Mouse (Mus musculus) intestine, postnatal 0 days (tissue): ENCODE measurements at regions not wholly inside any gene's neighbourhood (a gene's known extent, or its start where the extent isn't known, plus 50 kb on each side); places are given as distances from the start of the nearest gene placed in this dataset.

Source experiments
- ATAC-seq: fragments of 200-750 bp; cut with Nextera tagmentation; 2 replicates; pipeline ENCODE4 v1.8.0; 2017; ENCODE audit warnings: mild to moderate bottlenecking, moderate TSS enrichment, moderate library complexity
- H3K27ac ChIP-seq: fragments of 300-500 bp; sonication (generic); 2 replicates; pipeline ENCODE4 v1.5.1; 2014; ENCODE audit warnings: mild to moderate bottlenecking, low read depth, low read length, moderate library complexity
- H3K27me3 ChIP-seq: fragments of 300-500 bp; sonication (generic); replicated peaks from 2 replicates; pipeline ENCODE4 v1.6.1; 2014; ENCODE audit warnings: low read length, mixed read lengths; ENCODE audit not compliant: control insufficient read depth, insufficient read depth
- H3K36me3 ChIP-seq: fragments of 300-500 bp; sonication (generic); 2 replicates; pipeline ENCODE4 v1.6.1; 2014; ENCODE audit warnings: mild to moderate bottlenecking, moderate library complexity; ENCODE audit not compliant: control insufficient read depth, insufficient read depth
- H3K4me1 ChIP-seq: fragments of 300-500 bp; sonication (generic); replicated peaks from 2 replicates; pipeline ENCODE4 v1.6.1; 2014; ENCODE audit warnings: antibody characterized with exemption, low read length, mixed read lengths; ENCODE audit not compliant: control insufficient read depth, insufficient read depth
- H3K4me2 ChIP-seq: fragments of 300-500 bp; sonication (generic); replicated peaks from 2 replicates; pipeline ENCODE4 v1.6.1; 2014; ENCODE audit warnings: low read depth, mild to moderate bottlenecking, moderate library complexity
- H3K4me3 ChIP-seq: fragments of 300-500 bp; sonication (generic); 2 replicates; pipeline ENCODE4 v1.5.1; 2014; ENCODE audit warnings: low read depth, low read length
- H3K9ac ChIP-seq: fragments of 300-500 bp; sonication (generic); 2 replicates; pipeline ENCODE4 v1.6.1; 2014; ENCODE audit warnings: mild to moderate bottlenecking, low read depth, low read length
- H3K9me3 ChIP-seq: fragments of 300-500 bp; sonication (generic); 2 replicates; pipeline ENCODE4 v1.6.1; 2016; ENCODE audit warnings: mixed run types; ENCODE audit not compliant: control insufficient read depth
- CTCF ChIP-seq: sonication (generic); IDR thresholded peaks from 2 replicates; pipeline ENCODE4 v1.5.1; 2016; ENCODE audit warnings: low read depth, mild to moderate bottlenecking, control low read depth, antibody characterized with exemption, moderate library complexity
- WGBS: fragments of 180-500 bp; shearing (Covaris S2); extraction: QIAGEN DNeasy Blood & Tissue Kit; methylation state at CpG from one replicate; pipeline ENCODE4 v1.1.7; 2014; 5-methylcytosine and 5-hydroxymethylcytosine counted together

DNA sequence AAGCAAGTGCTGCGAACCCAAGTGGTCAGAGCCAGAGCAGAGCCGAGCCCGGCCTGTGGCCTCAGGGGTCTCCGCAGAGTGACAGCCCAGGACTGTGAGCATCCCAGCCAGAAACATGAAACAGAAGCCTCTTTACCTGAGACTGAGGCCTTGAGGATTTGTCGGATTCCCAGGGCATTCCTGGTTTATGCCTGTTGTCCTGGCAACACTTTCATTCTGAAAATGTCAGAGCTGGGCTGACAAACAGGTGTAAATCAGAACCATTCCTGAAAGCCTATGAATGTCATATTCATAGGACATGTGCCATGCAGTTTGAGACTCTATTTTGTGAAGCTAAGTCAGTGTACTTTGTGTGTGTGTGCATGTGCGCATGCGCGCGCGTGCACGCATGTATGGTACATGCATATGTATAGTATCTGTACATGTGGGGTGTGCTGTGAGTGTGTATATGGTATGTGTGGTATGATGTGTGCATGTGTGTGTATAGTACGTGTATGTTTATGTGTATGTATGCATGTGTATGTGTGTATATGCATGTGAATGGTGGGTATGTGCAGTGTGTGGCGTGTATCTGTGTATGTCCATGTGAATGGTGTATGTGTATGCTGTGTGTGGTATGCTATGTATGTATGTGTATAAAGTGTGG is 152.9 kb downstream of the Trim29 start:
- 90% methylated on average over 13 of the region's 13 CpGs for WGBS

DNA sequence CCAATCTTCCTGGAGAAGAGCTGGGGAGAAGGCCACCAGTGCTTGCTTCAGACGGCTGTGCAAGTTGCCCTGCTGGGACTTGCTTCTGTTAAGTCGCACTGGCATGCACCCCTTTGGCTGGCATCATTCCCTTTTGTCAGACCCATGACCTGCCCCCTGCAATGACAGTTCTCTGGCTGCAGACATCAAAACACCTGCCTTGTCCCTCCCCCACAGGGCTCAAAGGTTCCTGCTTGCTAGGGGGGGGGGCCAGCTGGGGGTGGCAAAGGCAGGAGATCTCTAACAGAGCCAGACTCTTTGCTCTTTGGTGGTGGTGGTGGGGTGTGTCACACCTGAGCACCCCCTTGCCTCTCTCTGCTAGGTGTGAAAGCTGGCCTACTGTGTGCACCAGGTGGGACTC is 154.5 kb downstream of the Trim29 start:
- no peaks in the 10 kb centered on the region for H3K9me3 ChIP-seq
- H3K36me3 ChIP-seq: no peaks in the 10 kb centered on the region
- no peak overlapping the region for H3K9ac ChIP-seq
- no peak overlapping the region for H3K4me2 ChIP-seq
- H3K27me3 ChIP-seq: no peaks in the 10 kb centered on the region
- H3K4me1 ChIP-seq: no peaks in the 10 kb centered on the region
- no peak for ATAC-seq
- no peak overlapping the region for H3K27ac ChIP-seq
- no peak for TF ChIP-seq CTCF
- WGBS: 48% methylated on average over 2 of the region's 2 CpGs
- H3K4me3 ChIP-seq: no peak overlapping the region

More for the DNA sequence above, 152.9 kb downstream of the Trim29 start:
- Histone ChIP-seq H3K4me2 (no peak overlapping the region), H3K9me3 (no peaks in the 10 kb centered on the region), H3K4me3 (no peak overlapping the region), H3K4me1 (no peaks in the 10 kb centered on the region), H3K9ac (no peak overlapping the region), H3K27me3 (no peaks in the 10 kb centered on the region), H3K36me3 (no peaks in the 10 kb centered on the region), H3K27ac (no peak overlapping the region)
- no peak for TF ChIP-seq CTCF
- no peak for ATAC-seq

DNA sequence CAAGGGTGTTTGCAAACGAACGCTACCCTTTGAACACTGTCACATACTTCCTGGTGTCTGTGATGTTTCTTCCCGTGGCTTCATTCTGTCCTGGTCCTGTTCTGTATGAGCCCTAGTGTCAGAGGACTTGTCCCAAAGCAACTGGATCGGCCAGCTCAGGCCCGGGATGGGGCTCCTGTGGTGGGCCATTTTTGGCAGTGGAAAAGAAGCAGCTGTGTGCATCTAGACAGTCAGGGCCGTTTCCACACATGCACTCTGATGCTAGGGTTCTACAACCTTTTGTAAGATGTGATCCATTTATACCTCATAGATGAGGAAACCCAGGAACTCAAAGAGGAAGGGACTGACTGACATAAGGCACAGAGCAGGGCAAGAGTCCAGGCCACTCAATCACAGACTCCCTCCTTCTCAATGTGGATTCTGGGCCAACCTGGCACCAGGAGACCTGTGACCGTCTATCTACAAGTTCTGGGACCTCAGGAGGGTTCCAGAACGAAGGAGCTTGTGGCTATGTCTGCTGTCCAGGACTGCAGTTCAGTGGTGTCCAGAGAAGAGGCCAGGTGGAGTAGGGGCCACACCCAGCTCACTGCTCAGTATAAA is 155.2 kb downstream of the Trim29 start:
- H3K4me3 ChIP-seq: no peak overlapping the region
- 57% methylated on average over 8 of the region's 8 CpGs for WGBS
- no peaks in the 10 kb centered on the region for H3K9me3 ChIP-seq
- H3K9ac ChIP-seq: no peak overlapping the region
- H3K27ac ChIP-seq: no peak overlapping the region
- no peak for ATAC-seq
- H3K27me3 ChIP-seq: no peaks in the 10 kb centered on the region
- no peak for TF ChIP-seq CTCF
- no peaks in the 10 kb centered on the region for H3K4me1 ChIP-seq
- no peak overlapping the region for H3K4me2 ChIP-seq
- H3K36me3 ChIP-seq: no peaks in the 10 kb centered on the region

DNA sequence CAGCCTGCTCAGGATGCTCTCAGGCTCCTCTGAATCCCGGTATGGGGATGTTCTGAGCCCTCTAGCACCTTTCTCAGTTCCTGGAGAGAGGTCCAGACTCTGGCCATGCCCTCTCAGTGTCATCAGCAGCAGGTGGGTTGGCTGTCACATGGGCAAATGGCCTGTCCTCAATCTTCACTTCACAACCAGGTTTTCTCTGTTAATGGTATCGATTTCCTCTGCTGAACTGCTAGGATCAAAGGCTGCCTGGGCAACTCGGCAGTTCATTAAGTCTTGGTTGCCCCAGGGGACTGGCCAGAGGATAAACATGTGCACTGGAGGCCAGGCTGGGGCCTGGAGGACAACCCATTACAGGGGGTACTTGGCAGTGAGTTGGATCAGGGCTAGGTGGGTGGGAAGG is 156.2 kb downstream of the Trim29 start:
- H3K4me1 ChIP-seq: no peaks in the 10 kb centered on the region
- no peak for ATAC-seq
- H3K4me2 ChIP-seq: no peak overlapping the region
- H3K36me3 ChIP-seq: no peaks in the 10 kb centered on the region
- no peak overlapping the region for H3K4me3 ChIP-seq
- H3K9ac ChIP-seq: no peak overlapping the region
- WGBS: 36% methylated on average over 3 of the region's 3 CpGs
- no peak overlapping the region for H3K27ac ChIP-seq
- TF ChIP-seq CTCF: no peak
- no peaks in the 10 kb centered on the region for H3K27me3 ChIP-seq
- H3K9me3 ChIP-seq: no peaks in the 10 kb centered on the region

DNA sequence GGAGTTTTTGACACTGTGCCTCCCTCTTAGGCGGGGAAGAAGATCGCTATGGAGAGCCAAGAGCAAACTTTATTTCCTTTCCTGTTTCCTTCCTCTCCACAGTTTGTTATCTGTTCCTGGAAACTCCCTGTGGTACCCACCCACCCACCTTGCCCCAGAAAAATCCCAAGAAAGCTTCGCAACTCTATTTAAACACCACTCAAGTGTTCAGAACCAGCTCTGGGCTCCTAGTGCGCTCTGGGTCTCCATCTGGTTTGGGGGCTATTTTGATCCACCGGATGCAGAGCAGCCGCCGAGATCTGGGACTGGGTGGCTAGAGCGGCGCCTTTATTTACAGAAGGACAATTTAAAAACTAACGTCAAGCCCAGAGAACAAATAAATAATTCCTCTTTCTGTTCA is 158.6 kb downstream of the Trim29 start:
- H3K4me2 ChIP-seq: no peak overlapping the region
- 59% methylated on average over 10 of the region's 10 CpGs for WGBS
- no peaks in the 10 kb centered on the region for H3K36me3 ChIP-seq
- no peak overlapping the region for H3K4me3 ChIP-seq
- TF ChIP-seq CTCF: no peak
- no peaks in the 10 kb centered on the region for H3K27me3 ChIP-seq
- no peak overlapping the region for H3K27ac ChIP-seq
- H3K9ac ChIP-seq: no peak overlapping the region
- no peak for ATAC-seq
- H3K4me1 ChIP-seq: no peaks in the 10 kb centered on the region
- H3K9me3 ChIP-seq: no peaks in the 10 kb centered on the region

DNA sequence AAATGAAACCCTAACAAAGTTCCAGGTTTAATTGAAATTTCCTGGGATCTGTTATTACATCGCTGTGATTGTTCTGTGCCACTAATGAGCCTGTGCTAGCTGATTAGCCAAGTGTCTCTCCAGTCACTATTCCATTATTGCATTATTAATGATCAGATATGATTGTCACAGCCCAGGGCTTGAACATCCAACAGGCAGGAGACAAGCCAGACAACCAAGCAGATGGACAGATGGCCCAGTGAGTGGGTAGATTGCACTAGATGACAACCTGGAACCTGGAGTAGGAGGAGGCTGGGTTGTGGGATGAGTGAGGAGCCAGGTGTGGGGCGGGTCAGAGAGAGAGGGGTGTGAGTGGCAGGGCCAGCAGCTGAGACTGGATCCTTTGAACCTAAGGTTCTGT is 161.6 kb downstream of the Trim29 start:
- no peak overlapping the region for H3K27ac ChIP-seq
- H3K9me3 ChIP-seq: no peaks in the 10 kb centered on the region
- WGBS: 71% methylated on average over 2 of the region's 2 CpGs
- H3K4me3 ChIP-seq: no peak overlapping the region
- TF ChIP-seq CTCF: no peak
- no peak for ATAC-seq
- H3K36me3 ChIP-seq: no peaks in the 10 kb centered on the region
- H3K4me1 ChIP-seq: no peaks in the 10 kb centered on the region
- H3K9ac ChIP-seq: no peak overlapping the region
- no peak overlapping the region for H3K4me2 ChIP-seq
- no peaks in the 10 kb centered on the region for H3K27me3 ChIP-seq
